Mouse (Mus musculus): ENCODE data around the gene Hlcs. TPM values are rescaled to one million over a fixed set of nuclear protein-coding genes. Genes with fewer than 3 reads are reported as not detected.

The Hlcs gene
- polyA plus RNA-seq, 1 experiment from 2014 or later, result 7.0 TPM

- Histone ChIP-seq H3K9ac (ENCODE audit: low read length) (no peak overlapping the region), H3K9me3 (ENCODE audit: control insufficient read depth, low read length) (no peaks in the 10 kb centered on the region), H3K4me2 (replicated peaks; ENCODE audit: low read depth) (no peak overlapping the region), H3K27ac (replicated peaks) (no peak overlapping the region), H3K27me3 (ENCODE audit: control insufficient read depth, insufficient read depth, low read length) (no peaks in the 10 kb centered on the region), H3K4me1 (replicated peaks; ENCODE audit: control insufficient read depth, insufficient read depth) (no peaks in the 10 kb centered on the region), H3K4me3 (ENCODE audit: low read depth, low read length) (no peak overlapping the region), H3K36me3 (ENCODE audit: control insufficient read depth, insufficient read depth, low read length) (no peaks in the 10 kb centered on the region)
- no peak for TF ChIP-seq EP300 (optimal IDR thresholded peaks at IDR 0.05)
- TF ChIP-seq CTCF (IDR thresholded peaks at IDR 0.05; ENCODE audit: low read depth), result no peak
- no peak for DNase-seq (ENCODE audit: low spot score)
- 28% methylated on average over 5 of the region's 5 CpGs for WGBS
- ATAC-seq (ENCODE audit: low FRiP score, low TSS enrichment), result no peak
These were observed 148.4 kb downstream of the Hlcs start for GRCm38 (mm10) chr16:94164978-94165377.

- Histone ChIP-seq H3K4me1 (replicated peaks; ENCODE audit: control insufficient read depth, insufficient read depth) (no peaks in the 10 kb centered on the region), H3K4me3 (ENCODE audit: low read depth, low read length) (no peak overlapping the region), H3K27me3 (ENCODE audit: control insufficient read depth, insufficient read depth, low read length) (no peaks in the 10 kb centered on the region), H3K4me2 (replicated peaks; ENCODE audit: low read depth) (no peak overlapping the region), H3K9me3 (ENCODE audit: control insufficient read depth, low read length) (no peaks in the 10 kb centered on the region), H3K27ac (replicated peaks) (no peak overlapping the region), H3K9ac (ENCODE audit: low read length) (no peak overlapping the region), H3K36me3 (ENCODE audit: control insufficient read depth, insufficient read depth, low read length) (no peaks in the 10 kb centered on the region)
- WGBS, result 24% methylated on average over 7 of the region's 7 CpGs
- ATAC-seq (ENCODE audit: low FRiP score, low TSS enrichment), result no peak
- DNase-seq (ENCODE audit: low spot score), result no peak
- no peak for TF ChIP-seq EP300 (optimal IDR thresholded peaks at IDR 0.05)
- no peak for TF ChIP-seq CTCF (IDR thresholded peaks at IDR 0.05; ENCODE audit: low read depth)
These were observed 149.1 kb downstream of the Hlcs start for GRCm38 (mm10) chr16:94164236-94164635.

GRCm38 (mm10) chr16:94163051-94163450 is 150.3 kb downstream of the Hlcs start:
- DNase-seq (ENCODE audit: low spot score) (no peak), ATAC-seq (ENCODE audit: low FRiP score, low TSS enrichment) (no peak)
- Histone ChIP-seq H3K4me3 (ENCODE audit: low read depth, low read length) (no peak overlapping the region), H3K4me2 (replicated peaks; ENCODE audit: low read depth) (no peak overlapping the region), H3K27ac (replicated peaks) (no peak overlapping the region), H3K9ac (ENCODE audit: low read length) (no peak overlapping the region), H3K36me3 (ENCODE audit: control insufficient read depth, insufficient read depth, low read length) (no peaks in the 10 kb centered on the region), H3K27me3 (ENCODE audit: control insufficient read depth, insufficient read depth, low read length) (no peaks in the 10 kb centered on the region), H3K4me1 (replicated peaks; ENCODE audit: control insufficient read depth, insufficient read depth) (no peaks in the 10 kb centered on the region), H3K9me3 (ENCODE audit: control insufficient read depth, low read length) (no peaks in the 10 kb centered on the region)
- TF ChIP-seq CTCF (IDR thresholded peaks at IDR 0.05; ENCODE audit: low read depth), result no peak
- TF ChIP-seq EP300 (optimal IDR thresholded peaks at IDR 0.05), result no peak
- WGBS, result 82% methylated on average over 11 of the region's 11 CpGs

GRCm38 (mm10) chr16:94162000-94162399 is 151.4 kb downstream of the Hlcs start:
- H3K4me3 ChIP-seq (ENCODE audit: low read depth, low read length), result no peak overlapping the region
- WGBS, result 59% methylated on average over 6 of the region's 6 CpGs

GRCm38 (mm10) chr16:94157819-94158218 is 155.6 kb downstream of the Hlcs start:
- H3K4me2 ChIP-seq (replicated peaks; ENCODE audit: low read depth), result no peak overlapping the region
- no peaks in the 10 kb centered on the region for H3K4me1 ChIP-seq (replicated peaks; ENCODE audit: control insufficient read depth, insufficient read depth)
- no peak overlapping the region for H3K27ac ChIP-seq (replicated peaks)
- H3K27me3 ChIP-seq (ENCODE audit: control insufficient read depth, insufficient read depth, low read length), result no peaks in the 10 kb centered on the region
- WGBS, result 39% methylated on average over 8 of the region's 8 CpGs
- H3K9me3 ChIP-seq (ENCODE audit: control insufficient read depth, low read length), result no peaks in the 10 kb centered on the region
- no peak for TF ChIP-seq CTCF (IDR thresholded peaks at IDR 0.05; ENCODE audit: low read depth)
- no peak for TF ChIP-seq EP300 (optimal IDR thresholded peaks at IDR 0.05)
- no peak overlapping the region for H3K9ac ChIP-seq (ENCODE audit: low read length)
- no peak overlapping the region for H3K4me3 ChIP-seq (ENCODE audit: low read depth, low read length)
- ATAC-seq (ENCODE audit: low FRiP score, low TSS enrichment), result no peak
- DNase-seq (ENCODE audit: low spot score), result no peak
- no peaks in the 10 kb centered on the region for H3K36me3 ChIP-seq (ENCODE audit: control insufficient read depth, insufficient read depth, low read length)

More at GRCm38 (mm10) chr16:94162000-94162399, 151.4 kb downstream of the Hlcs start:
- no peaks in the 10 kb centered on the region for H3K4me1 ChIP-seq (replicated peaks; ENCODE audit: control insufficient read depth, insufficient read depth)
- no peak overlapping the region for H3K27ac ChIP-seq (replicated peaks)
- H3K27me3 ChIP-seq (ENCODE audit: control insufficient read depth, insufficient read depth, low read length), result no peaks in the 10 kb centered on the region
- ATAC-seq (ENCODE audit: low FRiP score, low TSS enrichment) (no peak), DNase-seq (ENCODE audit: low spot score) (no peak)
- H3K4me2 ChIP-seq (replicated peaks; ENCODE audit: low read depth), result no peak overlapping the region
- no peaks in the 10 kb centered on the region for H3K9me3 ChIP-seq (ENCODE audit: control insufficient read depth, low read length)
- no peak overlapping the region for H3K9ac ChIP-seq (ENCODE audit: low read length)
- H3K36me3 ChIP-seq (ENCODE audit: control insufficient read depth, insufficient read depth, low read length), result no peaks in the 10 kb centered on the region
- TF ChIP-seq EP300 (optimal IDR thresholded peaks at IDR 0.05), result no peak

- no peaks in the 10 kb centered on the region for H3K9me3 ChIP-seq (ENCODE audit: control insufficient read depth, low read length)
- H3K4me1 ChIP-seq (replicated peaks; ENCODE audit: control insufficient read depth, insufficient read depth), result no peaks in the 10 kb centered on the region
- 60% methylated on average over 13 of the region's 14 CpGs for WGBS
- H3K9ac ChIP-seq (ENCODE audit: low read length), result no peak overlapping the region
- DNase-seq (ENCODE audit: low spot score) (no peak), ATAC-seq (ENCODE audit: low FRiP score, low TSS enrichment) (no peak)
- H3K4me3 ChIP-seq (ENCODE audit: low read depth, low read length), result no peak overlapping the region
- H3K27ac ChIP-seq (replicated peaks), result no peak overlapping the region
- no peak overlapping the region for H3K4me2 ChIP-seq (replicated peaks; ENCODE audit: low read depth)
- H3K36me3 ChIP-seq (ENCODE audit: control insufficient read depth, insufficient read depth, low read length), result no peaks in the 10 kb centered on the region
- TF ChIP-seq CTCF (IDR thresholded peaks at IDR 0.05; ENCODE audit: low read depth) (no peak), EP300 (optimal IDR thresholded peaks at IDR 0.05) (no peak)
- H3K27me3 ChIP-seq (ENCODE audit: control insufficient read depth, insufficient read depth, low read length), result no peaks in the 10 kb centered on the region
These were observed 158.2 kb downstream of the Hlcs start for GRCm38 (mm10) chr16:94155041-94155653.
